Mouse (Mus musculus): ENCODE measurements around the gene 4930447C04Rik.

DNA sequence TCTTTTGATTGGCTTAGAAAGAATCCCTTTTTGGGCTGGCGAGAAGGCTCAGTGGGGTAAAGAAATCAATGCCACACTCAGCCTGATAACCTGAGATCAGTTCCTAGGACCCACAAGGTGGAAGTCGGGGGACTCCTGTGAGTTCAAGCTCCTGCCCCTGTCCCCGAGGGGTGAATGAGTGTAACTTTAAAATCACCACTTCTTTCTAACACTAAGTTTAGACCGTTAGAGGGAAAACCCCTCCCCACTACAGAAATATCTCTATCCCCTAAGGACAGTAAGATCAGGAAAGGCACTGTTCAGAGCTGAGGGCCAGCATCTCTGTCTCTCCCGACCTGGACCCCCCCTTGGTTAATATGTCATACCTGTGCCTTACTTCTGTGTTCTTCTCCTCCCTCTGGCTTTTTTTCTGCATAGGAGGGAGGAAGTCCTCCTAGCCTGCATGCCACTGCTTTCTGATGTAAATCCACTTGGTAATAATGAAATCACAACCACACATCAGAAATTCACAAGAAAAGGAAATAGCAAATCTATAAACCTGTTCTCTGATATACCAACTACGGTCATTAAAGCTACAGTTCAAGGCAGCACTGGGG, 17.4 kb upstream of the 4930447C04Rik start:
- no peak for TF ChIP-seq EP300 (optimal IDR thresholded peaks at IDR 0.05)
- TF ChIP-seq CTCF (IDR thresholded peaks at IDR 0.05; ENCODE audit: low read depth) = no peak
